Mouse (Mus musculus): Measurements from ENCODE around the gene Asic3.

- TF ChIP-seq POLR2A (IDR thresholded peaks at IDR 0.05; ENCODE audit: borderline replicate concordance, extremely low read depth, insufficient read depth, insufficient read length, poor library complexity, severe bottlenecking) (no peak), CTCF (IDR thresholded peaks at IDR 0.05; ENCODE audit: borderline replicate concordance, extremely low read depth, insufficient read depth, insufficient read length) (no peak)
Observed at GRCm38 (mm10) chr5:24364061-24364460, 49.1 kb upstream of the Asic3 start.

Measured in brain, embryonic 14.5 days (tissue).